Mouse (Mus musculus) urinary bladder, postnatal 14 days (tissue): Measurements from ENCODE around the gene Alcam.

Experiments
- DNase-seq: peaks from one replicate; pipeline ENCODE4 v3.0.0; 2021; ENCODE audit warnings: low spot score

The Alcam gene

DNA sequence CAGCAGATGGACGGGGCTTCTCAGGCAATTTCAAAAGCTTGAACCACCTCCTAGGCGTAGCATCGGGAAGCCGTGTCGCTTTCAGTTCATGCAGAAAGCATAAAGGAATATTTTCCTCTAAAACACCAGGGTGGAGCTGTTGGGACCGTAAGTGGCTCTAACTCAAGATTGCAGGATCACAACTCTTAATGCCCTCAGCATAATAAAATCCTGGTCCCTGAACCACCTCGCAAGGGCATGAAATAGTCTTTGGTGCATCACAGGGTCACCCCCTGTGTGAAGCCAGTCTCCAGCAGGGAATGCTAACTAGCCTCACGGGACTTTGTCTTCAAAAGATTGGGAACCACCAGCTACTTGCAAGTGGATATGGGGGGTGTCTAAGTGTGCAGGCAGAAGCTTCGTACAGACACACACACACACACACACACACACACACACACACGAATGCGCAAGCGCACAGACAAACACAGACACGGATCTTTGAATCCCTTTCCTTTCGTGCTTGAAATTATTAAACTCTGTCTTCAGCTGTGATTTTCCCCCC is at the start of gene Alcam:
Gene Alcam (minus strand): TSS at position 104 of the 544 bp plus-strand sequence.
- peak; percentile 42 for DNase-seq

GRCm38 (mm10) chr16:52498757-52499335 is 45.0 kb upstream of the Alcam start:
- no peak for DNase-seq

DNA sequence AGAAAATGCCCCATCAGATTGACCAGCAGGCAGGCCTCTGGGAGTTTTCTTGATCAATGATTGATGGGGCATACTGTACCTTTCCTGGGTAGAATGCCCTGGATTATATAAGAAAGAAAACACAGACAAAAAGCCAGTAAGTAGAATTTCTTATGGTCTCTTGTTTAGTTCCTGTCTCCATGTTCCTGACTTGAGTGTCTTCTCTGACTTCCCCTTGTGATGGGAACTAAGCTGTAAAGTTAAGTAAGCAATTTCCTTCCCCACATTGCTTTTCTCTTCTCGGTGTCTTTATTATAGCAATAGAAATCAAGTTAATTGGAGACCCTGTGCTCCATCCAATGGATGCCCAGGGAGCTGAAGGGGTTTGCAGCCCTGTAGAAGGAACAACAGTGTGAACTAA is 36.7 kb upstream of the Alcam start:
- no peak for DNase-seq

- no peak for DNase-seq
Observed at GRCm38 (mm10) chr16:52474235-52474634, 20.4 kb upstream of the Alcam start.

DNA sequence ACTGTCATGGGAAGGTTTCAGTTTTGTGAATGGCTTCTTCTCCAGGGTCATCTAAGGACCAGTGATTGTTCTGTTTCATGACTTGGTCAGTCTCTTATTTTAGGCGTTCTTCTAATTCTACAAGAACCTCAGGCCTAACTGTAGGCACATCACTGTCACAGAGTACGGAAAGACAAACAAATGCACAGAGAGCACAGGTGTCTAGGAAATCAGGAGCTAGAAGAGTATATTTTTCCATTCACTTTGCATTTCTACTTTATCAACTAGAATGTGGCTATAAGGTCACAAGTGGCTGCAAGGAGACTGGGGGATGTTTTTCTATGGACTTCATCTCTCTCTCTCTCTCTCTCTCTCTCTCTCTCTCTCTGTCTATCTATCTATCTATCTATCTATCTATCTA is 19.2 kb upstream of the Alcam start:
- no peak for DNase-seq

DNA sequence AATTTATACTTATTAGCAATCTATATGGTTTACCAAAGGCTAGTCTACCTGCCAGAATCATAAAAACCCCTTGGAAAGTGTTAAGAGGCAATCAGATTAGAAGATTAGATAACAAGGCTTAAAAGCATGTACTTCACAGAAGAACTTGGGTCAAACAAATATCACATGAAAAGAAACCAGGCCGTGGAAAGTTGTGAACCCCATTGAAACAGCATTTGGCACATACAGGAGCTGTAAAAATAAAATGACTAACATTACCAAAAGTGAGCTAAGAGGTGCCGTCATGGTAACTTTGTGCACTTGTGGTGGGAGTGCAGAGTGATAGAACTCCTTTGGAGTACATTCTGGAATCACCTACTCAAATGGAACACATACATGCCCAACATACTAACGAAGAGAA is 18.8 kb upstream of the Alcam start:
- DNase-seq = no peak

DNA sequence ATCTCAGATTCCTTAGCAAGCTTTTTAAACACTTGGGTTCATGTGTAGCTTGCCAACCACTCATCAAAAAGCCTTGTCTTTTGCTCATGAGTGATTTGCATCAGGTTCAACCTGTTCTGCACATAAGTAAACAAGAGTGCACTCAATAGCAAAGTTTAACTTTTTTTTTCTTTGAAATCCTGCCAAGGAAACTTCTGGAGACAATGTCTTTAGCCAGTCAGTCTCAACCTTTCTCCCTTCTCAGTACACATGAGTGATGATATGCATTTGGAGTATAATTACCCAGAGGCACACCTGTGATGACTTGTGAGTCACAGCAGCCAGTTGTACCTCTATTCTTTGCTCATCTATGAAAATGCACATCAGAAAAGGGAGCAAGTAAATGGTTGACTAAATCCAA is 18.2 kb upstream of the Alcam start:
- peak; percentile 8 for DNase-seq

- DNase-seq = no peak
Observed at GRCm38 (mm10) chr16:52470881-52471280, 17.0 kb upstream of the Alcam start.

DNA sequence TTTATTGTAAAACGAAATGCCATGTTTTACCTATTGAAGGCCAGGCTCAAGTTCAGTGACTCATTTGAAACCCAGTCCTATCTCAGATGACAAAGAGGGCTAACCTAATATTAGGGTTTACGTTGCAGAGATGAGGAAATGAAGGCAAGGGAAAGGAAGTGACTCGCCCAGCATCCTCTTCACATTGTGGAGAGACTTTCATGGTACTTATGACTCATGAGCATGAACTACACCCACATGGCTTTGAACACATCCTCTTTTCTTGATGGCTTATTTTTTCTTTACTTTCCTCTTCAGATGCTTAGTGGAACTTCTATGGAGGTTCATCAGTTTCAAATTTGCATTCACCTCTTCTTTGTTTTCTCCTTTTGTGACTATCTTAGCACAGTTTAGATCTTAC is 16.4 kb upstream of the Alcam start:
- no peak for DNase-seq

- no peak for DNase-seq
Observed at GRCm38 (mm10) chr16:52468426-52468825, 14.6 kb upstream of the Alcam start.

DNA sequence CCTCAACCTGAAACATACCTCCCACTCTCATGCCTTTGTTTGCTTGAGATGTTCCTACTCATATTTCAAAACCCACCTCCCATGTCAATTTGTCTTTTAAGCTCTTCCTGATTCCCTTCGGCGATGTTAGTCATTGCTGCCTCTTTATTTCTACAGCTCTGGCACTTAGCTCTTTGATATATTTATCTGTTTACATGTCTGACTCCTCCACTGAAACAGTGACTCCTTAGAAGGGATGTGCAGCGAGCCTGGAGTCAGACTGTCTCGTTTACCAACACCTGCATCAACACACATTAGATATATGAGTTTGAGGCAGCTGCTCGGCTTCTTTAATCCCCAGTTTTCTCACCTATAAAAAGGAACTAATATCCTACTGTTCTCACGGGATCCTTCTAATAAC is 12.9 kb upstream of the Alcam start:
- no peak for DNase-seq

DNA sequence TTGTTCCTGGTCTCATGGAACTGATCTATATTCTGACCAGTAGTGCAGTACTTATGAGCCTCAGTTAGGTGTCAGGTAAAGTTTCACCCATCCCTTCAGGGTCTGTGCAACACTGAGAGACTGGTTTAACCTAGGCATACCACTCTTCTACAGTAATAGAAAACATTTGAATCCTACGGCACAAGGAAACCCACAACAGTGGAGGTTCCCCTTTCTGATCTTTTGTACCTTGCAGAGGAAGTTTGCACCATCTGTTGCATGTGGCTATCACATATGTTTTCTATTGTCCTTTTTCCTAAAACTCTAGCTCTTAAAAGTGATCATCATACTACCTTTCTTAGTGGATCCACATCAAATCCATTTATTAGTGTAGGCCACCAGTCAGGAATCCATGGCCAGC is 10.7 kb upstream of the Alcam start:
- no peak for DNase-seq

DNA sequence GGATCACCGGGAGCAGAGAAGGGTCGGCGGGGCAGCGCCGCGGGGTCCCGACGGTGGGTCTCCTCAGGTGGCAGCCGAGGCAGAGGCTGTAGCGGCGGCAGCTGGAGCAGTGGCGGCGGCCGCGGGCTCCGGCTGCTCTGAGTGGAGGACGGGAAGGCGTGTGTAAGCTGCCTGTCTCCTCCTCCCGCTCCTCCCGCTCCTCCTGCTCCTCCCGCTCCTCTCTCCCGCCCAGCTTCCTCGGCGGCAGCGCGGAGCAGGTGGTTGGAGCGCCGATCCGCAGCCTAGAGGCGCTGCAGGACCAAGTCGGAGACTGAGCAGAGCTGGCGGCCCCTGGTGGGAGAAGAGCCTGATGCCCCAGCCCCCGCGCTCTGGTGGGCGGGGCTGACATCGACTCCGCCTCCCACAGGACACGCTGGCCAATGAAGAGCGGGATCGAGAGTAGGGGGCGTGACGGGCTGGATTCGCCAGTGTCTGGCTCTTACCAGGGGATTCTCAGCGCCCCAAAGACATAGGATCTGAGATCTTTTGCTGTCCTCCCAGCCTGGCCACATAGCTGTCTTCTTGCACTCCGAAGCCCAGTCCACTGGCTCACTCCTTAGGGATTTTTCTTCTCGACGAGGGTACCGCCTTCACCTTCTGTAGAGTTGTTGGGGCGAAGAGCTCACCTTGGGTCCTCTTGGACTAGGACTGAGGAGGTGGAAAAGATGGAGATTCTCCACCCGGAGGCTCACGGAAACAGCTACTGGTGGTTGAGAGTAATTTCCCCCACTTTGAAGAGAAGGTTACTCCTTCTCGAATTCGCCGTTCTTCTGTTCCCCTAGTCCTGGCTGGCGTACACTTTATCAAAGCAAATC is 785 bp downstream of the Alcam start:
- peak; percentile 98 for DNase-seq

DNA sequence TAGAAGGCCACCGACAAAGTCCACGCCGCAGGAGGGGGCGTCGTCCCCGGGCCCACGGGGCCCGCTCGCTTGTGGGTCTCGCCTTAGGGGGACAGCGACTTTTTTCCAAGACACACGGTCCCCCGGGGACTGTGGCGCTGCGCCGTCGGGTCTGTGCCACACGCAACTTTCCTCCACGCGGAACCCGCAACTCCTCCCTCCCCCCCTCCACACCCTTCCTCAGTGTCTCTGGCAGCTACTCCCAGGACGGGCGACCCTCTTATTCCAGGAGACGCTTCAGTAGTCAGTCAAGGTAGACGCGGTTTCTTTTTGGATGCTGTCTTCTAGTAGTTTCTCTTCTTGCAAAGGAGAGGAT is 1.4 kb downstream of the Alcam start:
- DNase-seq = no peak

DNA sequence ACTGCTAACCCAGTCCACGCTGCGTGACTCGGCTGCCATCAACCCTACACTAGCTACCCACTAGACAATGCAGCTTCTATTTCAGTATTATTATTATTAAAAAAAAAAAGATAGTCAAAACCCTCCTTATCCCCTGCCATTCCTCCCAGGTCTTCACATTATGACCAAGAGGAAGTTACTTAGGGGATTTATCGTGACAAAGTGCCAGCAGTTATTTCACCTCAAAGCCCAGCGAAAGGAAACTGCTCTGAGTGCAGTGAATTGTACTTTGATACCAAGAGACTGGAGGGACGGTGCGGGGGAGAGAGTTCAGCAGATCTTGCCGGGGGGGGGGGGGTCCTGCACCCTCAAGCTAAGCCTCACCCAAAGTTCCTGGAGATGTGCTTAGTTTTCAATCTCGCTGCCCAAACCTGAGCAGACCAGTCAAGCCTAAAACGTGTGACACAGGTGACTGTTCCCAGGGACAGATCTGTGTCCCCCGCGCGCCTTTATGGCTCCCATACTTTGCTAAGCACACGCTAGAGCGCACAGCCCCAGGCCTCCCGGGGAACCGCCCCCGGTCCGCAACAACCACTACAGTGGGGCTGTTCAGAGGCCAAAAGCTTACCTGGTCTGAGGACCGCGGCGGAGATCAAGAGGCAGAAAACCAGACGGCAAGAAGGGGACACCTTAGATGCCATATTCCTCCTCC is 1.9 kb downstream of the Alcam start:
- no peak for DNase-seq

GRCm38 (mm10) chr16:52451101-52451785 is 2.6 kb downstream of the Alcam start:
- DNase-seq = no peak

- peak; percentile 63 for DNase-seq
Observed at GRCm38 (mm10) chr16:52450245-52451100, 3.4 kb downstream of the Alcam start.

DNA sequence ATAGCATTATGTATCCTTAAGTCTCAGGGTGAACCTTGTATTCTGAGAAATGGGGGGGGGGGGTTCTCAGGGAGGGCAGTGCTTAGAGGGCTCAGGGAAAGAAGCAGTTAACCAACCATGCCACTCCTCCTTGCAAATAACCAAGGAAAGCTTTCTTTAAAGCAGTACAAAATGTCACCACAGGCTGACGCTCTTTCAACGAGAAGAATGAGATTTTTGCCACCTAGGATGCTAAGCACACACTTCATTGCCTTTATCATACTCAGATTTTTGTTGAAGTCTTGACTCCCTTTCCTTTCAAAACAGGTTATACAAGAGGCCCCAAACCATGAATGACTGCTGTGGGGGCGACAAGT is 4.0 kb downstream of the Alcam start:
- DNase-seq = no peak

GRCm38 (mm10) chr16:52445984-52446383 is 7.9 kb downstream of the Alcam start:
- DNase-seq = no peak

DNA sequence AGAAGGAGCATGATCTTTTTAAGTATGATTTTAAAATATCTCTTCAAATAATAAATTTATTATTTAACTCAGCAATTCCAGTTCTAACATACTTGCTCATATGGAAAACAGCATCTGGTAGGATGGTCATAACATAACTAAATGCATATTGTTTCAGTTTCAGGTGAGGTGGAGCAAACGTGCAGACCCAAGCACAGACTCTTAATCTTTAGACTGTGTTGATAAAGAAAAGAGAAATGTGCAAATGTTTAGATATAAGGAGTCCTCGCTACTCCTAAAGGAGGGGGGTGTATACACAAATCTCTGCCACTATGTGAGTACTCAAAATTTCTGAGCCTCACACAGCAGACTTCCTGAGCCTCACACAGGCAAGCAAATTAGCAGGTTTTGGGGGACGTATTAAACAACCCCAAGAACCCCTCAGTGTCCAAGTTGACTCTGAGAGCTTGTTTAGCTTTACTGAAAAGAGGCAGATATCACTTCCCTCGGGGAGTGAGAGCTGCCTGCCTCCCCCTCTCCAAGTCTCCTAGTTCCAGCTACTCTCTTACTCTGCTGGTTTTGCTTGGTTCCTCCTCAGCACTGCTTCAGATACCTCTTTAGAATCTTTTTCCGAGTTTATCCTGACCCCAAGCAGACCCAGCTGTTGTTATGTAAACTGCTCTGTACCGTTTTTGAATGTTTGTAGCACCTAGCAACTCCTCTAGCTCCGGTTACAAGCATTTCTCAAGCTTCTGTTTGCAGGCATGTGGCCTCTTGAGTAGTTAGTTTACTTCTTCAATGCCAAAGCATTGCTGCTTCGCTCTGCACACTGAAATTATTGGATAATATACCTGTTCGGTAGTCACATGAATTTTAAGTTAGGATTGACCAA is 10.0 kb downstream of the Alcam start:
- DNase-seq = no peak

DNA sequence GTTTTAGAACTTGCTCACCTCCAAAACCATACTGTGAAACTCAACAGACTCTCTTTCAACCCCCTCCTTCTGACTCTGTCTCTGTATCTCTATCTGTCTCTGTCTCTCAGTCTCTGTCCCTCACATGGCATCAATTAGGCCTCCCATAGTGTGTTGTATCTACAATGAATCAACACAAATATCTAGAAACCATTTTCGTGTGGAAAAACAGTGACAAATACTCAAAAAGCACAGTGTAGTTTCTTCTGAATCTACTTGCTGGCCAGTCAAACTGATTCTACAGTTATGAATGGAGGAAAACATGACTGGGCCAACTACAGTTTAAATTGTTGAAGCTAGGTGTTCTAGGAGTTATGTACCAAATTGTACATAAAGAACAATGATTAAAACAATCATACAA is 10.8 kb downstream of the Alcam start:
- no peak for DNase-seq
